Mouse (Mus musculus) embryonic fibroblast, embryonic 13.5 days (primary cell): Measurements from ENCODE around the gene Mroh3. TPM values are rescaled to one million over a fixed set of nuclear protein-coding genes. Genes with fewer than 3 reads are reported as not detected.

Experiments used
- H3K27ac ChIP-seq: 2 replicates; pipeline ENCODE4 v1.5.1; 2012; ENCODE audit warnings: low read length, control low read depth, inconsistent platforms; ENCODE audit not compliant: insufficient read depth
- H3K4me1 ChIP-seq: 2 replicates; pipeline ENCODE4 v1.6.1; 2011; ENCODE audit warnings: low read length; ENCODE audit not compliant: control insufficient read depth, insufficient read depth
- H3K4me3 ChIP-seq: 2 replicates; pipeline ENCODE4 v1.5.1; 2011; ENCODE audit warnings: mild to moderate bottlenecking, control low read depth, low read length; ENCODE audit not compliant: insufficient read depth
- CTCF ChIP-seq: IDR thresholded peaks from 2 replicates; pipeline ENCODE4 v1.5.1; 2011; ENCODE audit warnings: mild to moderate bottlenecking, control low read depth, low read length, moderate library complexity, borderline replicate concordance; ENCODE audit not compliant: insufficient read depth
- POLR2A ChIP-seq: IDR thresholded peaks from 2 replicates; pipeline ENCODE4 v1.6.1; 2011; ENCODE audit warnings: low read depth, mild to moderate bottlenecking, control low read depth, low read length, moderate library complexity
- polyA plus RNA-seq: library from polyadenylated mRNA; stranded (reverse); fragments of >200 nt; gene quantifications from 2 replicates; pipeline ENCODE4 v1.2.4, GENCODE M21; 2011; ENCODE audit warnings: low read depth; ENCODE audit not compliant: missing spikeins, insufficient read length

Mroh3 gene
- polyA plus RNA-seq, 1 experiment = 1.2 TPM

- TF ChIP-seq CTCF (no peak), POLR2A (no peak)
- Histone ChIP-seq H3K4me1 (no peaks in the 10 kb centered on the region), H3K27ac (no peak overlapping the region), H3K4me3 (no peak overlapping the region)
Observed at GRCm38 (mm10) chr1:136160930-136161329, 51.7 kb downstream of the Mroh3 start.

GRCm38 (mm10) chr1:136160297-136160696 lies 52.3 kb downstream of the Mroh3 start:
- no peak overlapping the region for H3K27ac ChIP-seq
- TF ChIP-seq CTCF (no peak), POLR2A (no peak)
- no peak overlapping the region for H3K4me3 ChIP-seq
- H3K4me1 ChIP-seq = no peaks in the 10 kb centered on the region

- H3K27ac ChIP-seq = no peak overlapping the region
- no peaks in the 10 kb centered on the region for H3K4me1 ChIP-seq
- TF ChIP-seq CTCF (no peak), POLR2A (no peak)
- H3K4me3 ChIP-seq = no peak overlapping the region
Observed at GRCm38 (mm10) chr1:136159830-136160229, 52.8 kb downstream of the Mroh3 start.

- Histone ChIP-seq H3K4me3 (no peak overlapping the region), H3K27ac (no peak overlapping the region), H3K4me1 (no peaks in the 10 kb centered on the region)
- no peak for TF ChIP-seq POLR2A
- no peak for TF ChIP-seq CTCF
Observed at GRCm38 (mm10) chr1:136156951-136157350, 55.7 kb downstream of the Mroh3 start.

- Histone ChIP-seq H3K4me3 (no peak overlapping the region), H3K4me1 (no peaks in the 10 kb centered on the region), H3K27ac (no peak overlapping the region)
- TF ChIP-seq POLR2A (no peak), CTCF (no peak)
Observed at GRCm38 (mm10) chr1:136156304-136156703, 56.3 kb downstream of the Mroh3 start.

- Histone ChIP-seq H3K4me3 (no peak overlapping the region), H3K27ac (no peak overlapping the region), H3K4me1 (no peaks in the 10 kb centered on the region)
- TF ChIP-seq POLR2A (no peak), CTCF (no peak)
Observed at GRCm38 (mm10) chr1:136151371-136151770, 61.3 kb downstream of the Mroh3 start.

- Histone ChIP-seq H3K4me3 (no peak overlapping the region), H3K4me1 (no peaks in the 10 kb centered on the region), H3K27ac (no peak overlapping the region)
- TF ChIP-seq POLR2A = no peak
- no peak for TF ChIP-seq CTCF
Observed at GRCm38 (mm10) chr1:136149702-136150101, 62.9 kb downstream of the Mroh3 start.

GRCm38 (mm10) chr1:136143514-136143913 lies 69.1 kb downstream of the Mroh3 start:
- no peaks in the 10 kb centered on the region for H3K4me1 ChIP-seq
- no peak for TF ChIP-seq POLR2A
- TF ChIP-seq CTCF = no peak

GRCm38 (mm10) chr1:136142336-136142735 lies 70.3 kb downstream of the Mroh3 start:
- TF ChIP-seq POLR2A (no peak), CTCF (no peak)
- no peak overlapping the region for H3K4me3 ChIP-seq
- peaks cover 5% of the 10 kb centered on the region; the same call in 1 of the 2 replicates for H3K4me1 ChIP-seq
- no peak overlapping the region for H3K27ac ChIP-seq

More at GRCm38 (mm10) chr1:136143514-136143913, 69.1 kb downstream of the Mroh3 start:
- H3K4me3 ChIP-seq = no peak overlapping the region
- no peak overlapping the region for H3K27ac ChIP-seq

GRCm38 (mm10) chr1:136141176-136141950 lies 71.3 kb downstream of the Mroh3 start:
- TF ChIP-seq CTCF = no peak
- TF ChIP-seq POLR2A = no peak
- Histone ChIP-seq H3K27ac (no peak overlapping the region), H3K4me1 (peaks cover 11% of the 10 kb centered on the region; the same call in 1 of the 2 replicates), H3K4me3 (no peak overlapping the region)
